Mouse (Mus musculus) embryonic stem cell, embryonic (primary cell): ENCODE measurements around the gene Gm21738.
"Not testable (repeated sequence)": the region's sequence is repeated elsewhere in the genome, so short reads cannot be mapped to it uniquely, and the experiment has no call there.

Experiments used
- CTCF ChIA-PET, 4 experiments: fragments of 300-600 bp in 2 of 4; fragments of 350-600 bp in 2 of 4; sonication (Branson Sonifier 250); formaldehyde crosslinking; loops; one replicate each; lab custom pipeline; 2022; ENCODE audit warnings: inconsistent platforms in 2 of 4; lab: Charles Lee
- POLR2A ChIA-PET, 4 experiments: fragments of 300-600 bp in 2 of 4; fragments of 350-600 bp in 2 of 4; sonication (Branson Sonifier 250); formaldehyde crosslinking; loops; one replicate each; lab custom pipeline; 2022; ENCODE audit warnings: antibody characterized with exemption in 4 of 4, inconsistent platforms in 1 of 4; lab: Charles Lee

The Gm21738 gene

DNA sequence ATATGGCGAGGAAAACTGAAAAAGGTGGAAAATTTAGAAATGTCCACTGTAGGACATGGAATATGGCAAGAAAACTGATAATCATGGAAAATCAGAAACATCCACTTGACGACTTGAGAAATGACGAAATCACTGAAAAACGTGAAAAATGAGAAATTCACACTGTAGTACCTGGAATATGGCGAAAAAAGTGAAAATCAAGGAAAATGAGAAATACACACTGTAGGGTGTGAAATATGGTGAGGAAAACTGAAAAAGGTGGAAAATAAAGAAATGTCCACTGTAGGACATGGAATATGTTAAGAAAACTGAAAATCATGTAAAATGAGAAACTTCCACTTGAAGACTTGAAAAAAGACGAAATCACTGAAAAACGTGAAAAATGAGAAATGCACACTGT lies at the start of gene Gm21738:
Gm21738 (minus strand) TSS at position 101 of the 400 bp plus-strand sequence.
- POLR2A ChIA-PET, CTCF ChIA-PET: not testable (repeated sequence)

DNA sequence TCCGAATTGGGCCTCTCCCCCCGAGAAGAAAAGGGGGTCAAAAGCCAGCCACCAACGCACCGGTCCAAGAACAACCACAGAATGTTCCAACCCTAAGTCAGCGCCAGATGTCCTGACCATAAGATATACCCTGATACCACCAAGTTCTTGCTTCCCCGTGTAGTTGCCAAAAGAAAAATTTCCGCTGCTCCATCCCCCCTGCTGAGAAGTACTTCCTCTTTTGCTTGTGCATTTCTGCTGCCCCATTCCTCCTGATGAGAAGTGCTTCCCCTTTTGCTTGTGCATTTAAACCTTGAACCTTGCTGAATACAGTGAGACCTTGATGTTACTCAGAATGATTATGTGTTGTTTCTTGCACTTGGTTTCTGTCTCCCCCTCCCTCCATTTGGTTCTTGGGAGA lies 35.0 kb downstream of the Gm21738 start:
- CTCF ChIA-PET, POLR2A ChIA-PET: not testable (repeated sequence)
